Mouse (Mus musculus) cerebellum, adult 2 months (tissue): ENCODE measurements around the gene Depdc1b.

Source experiments
- CTCF ChIP-seq: fragments of 200-500 bp; IDR thresholded peaks from 2 replicates; pipeline ENCODE4 v1.5.1; 2011; ENCODE audit warnings: low read depth, mild to moderate bottlenecking, control low read depth, low read length, moderate library complexity, borderline replicate concordance; ENCODE audit not compliant: insufficient read depth
- POLR2A ChIP-seq: fragments of 200-500 bp; IDR thresholded peaks from 2 replicates; pipeline ENCODE4 v1.6.1; 2011; ENCODE audit warnings: low read length, control low read depth, borderline replicate concordance; ENCODE audit not compliant: insufficient read depth

DNA sequence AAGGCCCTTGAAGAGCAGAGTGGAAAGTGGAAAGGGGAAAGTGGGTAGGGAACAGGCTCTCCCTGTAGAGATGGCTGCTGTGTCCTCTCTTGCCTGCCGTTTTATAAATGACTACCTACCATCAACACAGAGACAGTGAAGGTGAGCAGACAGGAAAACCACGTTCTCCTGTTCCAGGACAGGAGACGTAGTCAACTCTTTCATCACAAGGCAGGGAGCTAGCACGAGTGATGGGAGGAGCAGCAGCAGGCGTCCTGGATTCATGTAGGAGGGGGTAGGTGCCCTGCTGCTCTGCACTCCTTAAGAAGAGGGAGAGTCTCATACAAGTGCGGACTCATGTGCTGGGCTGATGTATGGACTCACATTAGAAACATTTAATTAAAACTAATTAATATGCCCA lies 66.9 kb downstream of the Depdc1b start:
- TF ChIP-seq POLR2A = no peak
- no peak for TF ChIP-seq CTCF
